Mouse (Mus musculus) heart, adult 8-10 months (tissue): ENCODE measurements around the gene Gzmm. TPM values are rescaled to one million over a fixed set of nuclear protein-coding genes. Genes with fewer than 3 reads are reported as not detected.
A peak's percentile ranks its signal among the peaks of the same experiment; 100 is the strongest.

Experiments used
- DNase-seq: peaks from one replicate; pipeline ENCODE4 v3.0.0; 2022; ENCODE audit warnings: low spot score
- total RNA-seq, 4 experiments: library from RNA; stranded (reverse); gene quantifications; 2 replicates each; pipeline ENCODE4 v1.2.4; 2022

Gene Gzmm
- total RNA-seq, 4 experiments from 2014 or later, result 7.6 to 9.0 (median 8.3) TPM

- no peak for DNase-seq
Observed at GRCm38 (mm10) chr10:79680606-79681495, 8.0 kb upstream of the Gzmm start.

DNA sequence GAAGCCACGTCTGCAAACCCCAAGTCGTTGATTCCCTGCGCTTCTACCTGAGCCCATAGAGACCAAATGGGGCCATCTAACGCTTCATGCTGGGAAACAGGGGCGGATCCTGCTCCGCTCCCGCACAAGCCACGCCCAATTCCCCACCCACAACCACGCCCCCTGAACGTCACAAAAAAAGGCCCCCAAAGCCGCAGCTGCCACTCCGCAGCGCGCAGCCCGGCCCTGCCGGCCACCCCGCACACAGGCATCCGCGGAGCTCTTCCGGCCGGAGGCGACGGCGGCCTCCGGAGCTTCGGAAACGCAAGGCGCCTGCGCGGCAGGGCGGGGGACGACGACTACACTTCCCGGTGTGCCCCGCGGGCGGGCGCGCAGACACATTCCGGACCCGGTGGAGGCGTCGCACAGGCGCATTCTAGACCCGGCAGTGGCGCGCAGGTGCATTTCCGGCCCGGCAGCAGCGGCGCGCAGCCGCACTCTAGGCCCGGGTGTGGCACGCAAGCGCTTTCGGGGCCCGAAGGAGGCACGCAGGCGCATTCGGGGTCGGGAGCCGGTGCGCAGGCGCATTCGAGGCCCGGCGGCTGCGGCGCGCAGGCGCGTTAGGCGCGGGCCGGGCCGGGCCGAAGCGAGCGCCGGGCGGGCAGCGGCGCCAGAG lies 7.1 kb upstream of the Gzmm start, which contains the start of gene Cdc34:
TSS of gene Cdc34 (plus strand) at position 605 of the 655 bp plus-strand sequence.
- DNase-seq, result peak; percentile 99

GRCm38 (mm10) chr10:79682551-79682915 lies 6.3 kb upstream of the Gzmm start:
- DNase-seq, result no peak

- peak; percentile 70 for DNase-seq
Observed at GRCm38 (mm10) chr10:79682916-79683582, 5.8 kb upstream of the Gzmm start.

DNA sequence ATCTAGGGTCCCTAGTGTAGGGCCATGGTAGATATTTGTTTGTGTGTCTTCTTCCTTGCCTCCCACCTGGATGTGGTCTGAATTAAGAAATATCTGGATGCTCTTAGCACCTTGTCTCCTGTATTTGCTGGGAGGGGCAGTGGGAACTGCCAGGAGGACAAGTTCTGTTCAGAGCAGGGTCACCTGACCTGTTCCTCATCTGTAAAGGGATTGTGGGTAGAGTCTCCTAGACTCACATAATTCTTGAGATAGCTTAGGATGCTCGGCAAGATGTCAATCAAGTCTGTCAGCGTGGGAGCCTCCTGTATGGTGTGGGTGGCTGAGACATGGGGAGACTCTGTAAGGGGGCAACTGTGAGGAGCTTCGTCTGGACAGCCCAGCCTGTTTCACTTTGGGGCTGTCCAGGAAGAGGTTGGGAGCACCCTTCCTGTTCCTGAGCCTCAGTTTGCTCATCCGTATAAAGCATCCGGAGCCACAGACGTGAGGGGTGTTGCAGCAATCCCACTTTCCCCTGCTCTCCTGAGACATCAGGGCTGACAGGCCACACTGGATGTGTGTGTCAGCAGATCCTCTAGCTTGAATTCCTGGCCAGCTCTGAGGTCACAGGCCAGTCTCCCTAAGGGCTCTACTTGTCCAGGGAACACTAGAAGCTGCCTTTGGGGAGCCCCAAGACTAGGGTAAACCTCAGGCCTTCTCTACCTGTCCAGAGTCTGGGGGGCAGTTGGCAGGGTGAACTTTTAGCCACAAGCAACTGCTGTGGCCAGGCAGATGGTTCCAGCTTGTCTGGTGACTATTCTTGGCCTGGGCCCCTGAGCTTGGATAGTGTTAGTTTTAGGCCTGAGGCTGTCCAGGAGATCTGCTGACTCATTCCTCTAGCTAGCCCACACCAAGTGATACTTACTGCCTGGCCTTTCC lies 4.8 kb upstream of the Gzmm start:
- DNase-seq, result peak; percentile 65

DNA sequence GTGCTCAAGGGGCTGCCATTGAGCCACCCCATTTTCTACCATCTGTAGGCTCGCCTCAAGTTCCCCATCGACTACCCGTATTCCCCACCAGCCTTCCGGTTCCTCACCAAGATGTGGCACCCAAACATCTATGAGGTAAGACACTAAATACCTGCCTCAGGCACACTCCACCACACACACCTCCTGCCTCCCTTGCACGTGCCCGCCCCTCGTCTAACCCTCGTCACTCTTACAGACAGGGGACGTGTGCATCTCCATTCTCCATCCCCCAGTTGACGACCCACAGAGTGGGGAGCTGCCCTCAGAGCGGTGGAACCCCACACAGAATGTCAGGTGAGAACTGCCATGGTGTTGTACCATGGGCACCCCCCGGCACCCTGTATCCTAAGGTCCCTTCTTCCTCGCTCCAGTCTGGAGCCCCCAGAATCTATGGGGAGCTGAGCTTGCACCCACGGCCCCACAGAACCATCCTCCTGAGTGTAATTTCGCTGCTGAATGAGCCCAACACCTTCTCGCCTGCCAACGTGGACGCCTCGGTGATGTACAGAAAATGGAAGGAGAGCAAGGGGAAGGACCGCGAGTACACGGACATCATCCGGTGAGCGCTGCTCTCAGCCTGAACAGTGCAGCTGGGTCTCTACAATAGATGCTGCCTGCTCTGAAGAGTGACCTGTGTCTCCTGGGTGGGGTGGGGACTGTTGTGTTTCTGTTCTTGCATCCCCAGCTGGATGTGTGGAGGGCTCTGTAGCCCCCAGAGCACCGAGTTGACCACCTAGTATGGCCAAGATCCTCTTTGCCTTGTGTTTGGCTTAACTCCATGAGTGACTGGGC lies 3.8 kb upstream of the Gzmm start:
- no peak for DNase-seq

GRCm38 (mm10) chr10:79686219-79686618 lies 2.6 kb upstream of the Gzmm start:
- no peak for DNase-seq

DNA sequence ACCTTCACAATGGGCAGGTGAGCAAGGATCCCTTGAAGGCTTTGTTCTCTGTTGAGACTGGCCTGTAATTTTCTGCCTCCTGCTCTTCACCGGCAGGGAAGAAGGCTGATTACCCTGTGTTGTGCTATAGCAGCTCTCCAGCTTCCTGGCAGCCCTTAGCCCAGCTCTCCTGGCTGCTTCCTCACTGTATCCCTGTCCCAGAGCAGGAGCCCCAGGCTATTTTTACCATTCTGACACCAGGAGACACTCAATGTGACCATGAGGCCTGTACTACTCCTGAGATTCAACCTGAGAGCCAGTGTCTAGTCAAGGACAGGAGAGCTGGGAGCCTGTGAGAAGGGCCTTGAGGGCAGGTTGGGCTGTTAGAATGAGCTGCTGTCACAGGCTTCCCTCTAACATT lies 2.1 kb upstream of the Gzmm start:
- DNase-seq, result peak; percentile 62

- no peak for DNase-seq
Observed at GRCm38 (mm10) chr10:79687513-79687912, 1.3 kb upstream of the Gzmm start.

- DNase-seq, result no peak
Observed at GRCm38 (mm10) chr10:79689178-79689577, 358 bp downstream of the Gzmm start.

DNA sequence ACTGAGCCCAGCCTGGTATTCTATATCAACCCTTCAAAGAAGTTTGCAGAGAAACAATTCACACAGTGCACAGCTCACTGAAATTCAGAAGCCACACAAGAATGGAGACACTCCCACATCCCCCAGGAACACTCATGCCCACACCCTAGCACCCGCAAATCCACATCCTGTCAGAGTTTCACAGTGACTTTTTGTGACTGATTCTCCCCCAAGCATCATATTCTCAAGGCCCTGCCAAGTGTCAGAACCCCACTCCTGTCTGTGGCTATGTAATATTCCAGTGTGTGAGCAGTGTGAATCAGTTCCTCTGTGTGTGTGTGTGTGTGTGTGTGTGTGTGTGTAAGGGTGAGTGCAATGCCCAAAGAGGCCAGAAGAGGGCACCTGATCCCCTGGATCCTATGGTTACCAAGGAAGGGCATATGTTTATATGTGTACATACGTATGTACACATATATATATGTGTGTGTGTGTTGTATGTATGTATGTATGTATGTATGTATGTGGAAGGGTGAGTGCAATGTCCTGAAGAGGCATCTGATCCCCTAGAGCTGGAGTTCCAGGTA lies 3.2 kb downstream of the Gzmm start:
- DNase-seq, result no peak

DNA sequence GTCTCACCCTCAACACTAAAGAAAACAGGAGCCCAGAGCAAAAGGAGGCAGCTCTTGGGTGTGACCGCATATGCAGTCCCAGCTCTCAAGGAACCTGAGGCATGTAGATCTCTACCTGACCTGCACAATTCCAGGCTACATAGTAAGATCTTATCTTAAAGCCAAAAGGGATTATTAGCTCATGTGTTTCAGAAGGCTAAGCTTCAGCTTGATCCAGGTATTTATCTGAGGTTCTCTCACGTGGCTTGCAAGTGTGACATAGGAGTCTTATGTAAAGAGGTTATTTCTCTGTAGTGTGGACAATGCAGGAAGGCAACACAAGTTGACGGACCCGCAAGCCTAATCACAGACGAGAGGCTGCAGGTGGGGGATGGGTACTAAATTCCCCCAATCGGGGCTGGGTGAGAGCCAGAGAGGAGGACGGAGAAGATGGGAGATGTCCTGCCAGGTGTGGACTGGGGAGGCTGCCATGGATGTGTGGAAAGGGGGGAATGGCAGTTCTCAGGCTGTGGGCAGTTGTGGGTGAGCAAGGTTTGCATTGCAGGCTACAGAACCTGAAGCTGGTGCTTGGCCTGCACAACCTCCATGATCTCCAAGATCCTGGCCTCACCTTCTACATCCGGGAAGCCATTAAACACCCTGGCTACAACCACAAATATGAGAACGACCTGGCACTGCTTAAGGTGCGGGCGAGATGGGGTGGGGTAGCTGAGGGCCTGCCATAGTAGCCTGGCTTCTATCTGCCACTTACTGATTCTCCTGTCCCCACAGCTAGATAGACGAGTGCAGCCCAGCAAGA lies 5.0 kb downstream of the Gzmm start:
- no peak for DNase-seq

DNA sequence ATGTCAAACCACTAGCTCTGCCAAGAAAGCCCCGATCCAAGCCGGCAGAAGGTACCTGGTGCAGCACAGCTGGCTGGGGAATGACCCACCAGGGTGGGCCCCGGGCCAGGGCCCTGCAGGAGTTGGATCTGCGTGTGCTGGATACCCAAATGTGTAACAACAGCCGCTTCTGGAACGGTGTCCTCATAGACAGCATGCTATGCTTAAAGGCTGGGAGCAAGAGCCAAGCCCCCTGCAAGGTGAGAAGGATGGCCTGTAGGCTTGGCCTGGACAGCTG lies 5.5 kb downstream of the Gzmm start:
- DNase-seq, result no peak

DNA sequence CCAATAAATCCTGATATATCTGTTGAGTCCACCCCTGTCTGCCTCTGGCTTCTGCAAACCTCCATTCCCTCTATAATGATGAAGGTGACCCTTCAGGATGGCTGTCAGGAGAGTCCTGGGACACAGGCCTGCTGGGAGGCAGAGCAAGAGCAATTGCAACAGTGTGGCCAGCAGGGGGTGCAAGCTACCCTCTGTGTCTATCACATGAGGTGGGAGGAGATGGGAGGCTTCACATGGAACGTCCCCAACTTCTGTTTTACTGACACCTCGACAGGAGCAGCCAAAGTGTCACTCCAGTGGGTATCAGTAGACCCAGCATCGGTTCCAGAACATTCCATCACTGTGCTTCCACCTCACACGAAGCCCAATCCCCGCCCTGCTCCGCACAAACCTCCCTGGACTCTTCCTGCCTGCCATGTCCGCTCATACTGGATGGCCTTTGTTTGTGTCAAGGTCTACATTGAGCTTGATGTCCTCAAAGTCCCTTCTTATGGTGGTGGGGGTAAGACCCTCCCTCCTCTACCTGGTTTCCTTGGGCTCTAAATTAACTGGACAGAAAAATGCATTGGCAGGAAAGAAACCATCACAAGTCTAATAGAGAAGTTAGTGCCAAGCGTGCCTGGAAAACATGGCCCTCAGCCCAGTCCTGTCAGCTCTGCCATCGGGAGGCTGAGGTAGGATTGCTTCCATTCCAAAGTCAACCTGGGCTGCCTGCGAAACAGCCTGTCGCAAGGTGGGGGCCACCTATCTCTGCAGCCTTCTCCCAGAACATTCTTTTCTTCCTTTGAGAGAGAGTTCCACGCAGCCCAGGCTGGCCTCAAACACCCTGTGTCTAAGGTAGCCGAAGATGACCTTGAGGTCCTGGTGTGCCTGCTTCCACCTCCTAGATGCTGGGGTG lies 6.7 kb downstream of the Gzmm start:
- DNase-seq, result peak; percentile 84

DNA sequence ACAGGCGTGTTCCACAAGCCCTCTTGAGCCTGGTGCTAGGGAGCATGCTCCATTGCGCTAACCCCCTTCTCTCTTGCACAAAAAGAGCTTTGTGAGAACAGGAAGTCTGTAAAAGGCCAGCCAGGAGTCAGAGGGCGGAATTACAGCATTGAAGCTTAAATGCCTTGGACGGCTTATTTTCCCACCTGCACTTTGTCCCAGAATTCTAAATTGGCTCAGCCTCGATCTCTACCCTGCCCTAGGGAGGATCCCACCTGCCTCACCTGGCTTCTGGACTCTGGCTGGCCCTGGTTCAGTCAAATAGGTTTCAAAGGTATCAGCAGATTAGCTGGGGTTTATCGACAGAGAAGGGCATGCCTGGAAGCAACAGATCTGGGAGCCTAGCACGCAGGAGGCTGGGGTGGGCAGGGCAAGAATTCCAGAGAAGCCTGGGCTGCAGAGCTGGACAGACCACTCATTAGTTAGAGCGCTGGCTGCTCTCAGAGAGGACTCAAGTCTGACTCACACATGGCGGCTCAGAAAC lies 7.4 kb downstream of the Gzmm start:
- no peak for DNase-seq

DNA sequence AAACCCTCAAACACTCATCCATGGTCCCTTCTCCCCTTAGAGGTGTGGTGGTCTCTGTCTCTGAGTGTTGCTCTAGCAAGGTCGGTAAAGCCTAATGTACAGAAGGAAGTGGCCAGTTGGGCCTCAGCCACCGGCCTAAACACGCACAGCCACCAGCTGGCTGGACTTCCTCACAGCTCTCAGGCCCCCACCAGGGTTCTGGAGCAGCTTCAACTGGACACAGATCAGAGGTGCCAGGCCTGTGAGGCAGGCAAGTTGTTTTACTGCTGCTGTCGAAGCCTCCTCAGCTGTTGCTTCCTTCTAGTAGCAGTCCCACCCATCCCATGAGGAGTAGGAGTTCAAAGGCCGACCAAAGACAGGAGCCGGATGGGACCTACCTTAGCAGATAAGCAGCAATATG lies 9.1 kb downstream of the Gzmm start:
- no peak for DNase-seq

DNA sequence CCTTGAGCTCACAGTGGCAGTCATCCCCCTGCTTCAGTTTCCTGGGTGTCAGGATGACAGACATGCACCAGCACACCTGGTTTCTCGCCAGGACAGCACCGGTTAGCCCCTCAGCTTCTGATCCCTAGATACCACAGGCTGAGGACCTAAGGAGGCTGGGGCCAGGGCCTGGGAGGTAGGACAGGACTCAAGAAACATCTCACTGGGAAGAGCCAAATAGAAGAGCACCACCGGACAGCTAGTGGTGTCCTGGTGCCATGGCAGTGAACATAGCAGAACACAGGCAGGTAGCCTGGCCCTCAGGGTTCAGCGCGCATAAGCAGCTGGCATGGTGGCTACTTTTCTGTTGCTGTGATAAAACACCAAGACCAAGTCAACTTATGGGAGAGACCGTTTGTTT lies 9.6 kb downstream of the Gzmm start:
- DNase-seq, result no peak

GRCm38 (mm10) chr10:79700676-79701075 lies 11.9 kb downstream of the Gzmm start:
- DNase-seq, result no peak
